Mouse (Mus musculus): Measurements from ENCODE around the gene Pfn1.

The Pfn1 gene

GRCm38 (mm10) chr11:70637764-70638163 lies 16.7 kb downstream of the Pfn1 start:
- DNase-seq (ENCODE audit: low read depth), result peak; percentile 21

- no peak for DNase-seq (ENCODE audit: low read depth)
Observed at GRCm38 (mm10) chr11:70635601-70636000, 18.8 kb downstream of the Pfn1 start.

GRCm38 (mm10) chr11:70630129-70630528 lies 24.3 kb downstream of the Pfn1 start:
- DNase-seq (ENCODE audit: low read depth), result peak; percentile 36

- DNase-seq (ENCODE audit: low read depth), result peak; percentile 86
Observed at GRCm38 (mm10) chr11:70629557-70629956, 24.9 kb downstream of the Pfn1 start.

GRCm38 (mm10) chr11:70628431-70628830 lies 26.0 kb downstream of the Pfn1 start:
- DNase-seq (ENCODE audit: low read depth), result no peak

- no peak for DNase-seq (ENCODE audit: low read depth)
Observed at GRCm38 (mm10) chr11:70626877-70627276, 27.6 kb downstream of the Pfn1 start.

GRCm38 (mm10) chr11:70625473-70625872 lies 29.0 kb downstream of the Pfn1 start:
- peak; percentile 68 for DNase-seq (ENCODE audit: low read depth)

- DNase-seq (ENCODE audit: low read depth), result peak; percentile 66
Observed at GRCm38 (mm10) chr11:70623053-70623742, 31.2 kb downstream of the Pfn1 start.

GRCm38 (mm10) chr11:70621972-70622814 lies 32.3 kb downstream of the Pfn1 start:
- DNase-seq (ENCODE audit: low read depth), result peak; percentile 91

- DNase-seq (ENCODE audit: low read depth), result no peak
Observed at GRCm38 (mm10) chr11:70619101-70619500, 35.3 kb downstream of the Pfn1 start, which contains the start of gene Chrne. Gene Chrne (minus strand): TSS chr11:70619216.

GRCm38 (mm10) chr11:70615516-70616093 lies 38.8 kb downstream of the Pfn1 start, which contains the start of gene 4930544D05Rik:
Gene 4930544D05Rik (plus strand): TSS chr11:70615848.
- DNase-seq (ENCODE audit: low read depth), result peak; percentile 25

- DNase-seq (ENCODE audit: low read depth), result peak; percentile 31
Observed at GRCm38 (mm10) chr11:70615074-70615473, 39.4 kb downstream of the Pfn1 start.

- no peak for DNase-seq (ENCODE audit: low read depth)
Observed at GRCm38 (mm10) chr11:70612505-70612904, 41.9 kb downstream of the Pfn1 start.

- DNase-seq (ENCODE audit: low read depth), result no peak
Observed at GRCm38 (mm10) chr11:70610752-70611151, 43.7 kb downstream of the Pfn1 start.

- no peak for DNase-seq (ENCODE audit: low read depth)
Observed at GRCm38 (mm10) chr11:70608381-70609066, 45.9 kb downstream of the Pfn1 start.

GRCm38 (mm10) chr11:70607611-70608010 lies 46.8 kb downstream of the Pfn1 start:
- DNase-seq (ENCODE audit: low read depth), result no peak

GRCm38 (mm10) chr11:70606717-70607116 lies 47.7 kb downstream of the Pfn1 start:
- DNase-seq (ENCODE audit: low read depth), result no peak

GRCm38 (mm10) chr11:70605024-70605566 lies 49.3 kb downstream of the Pfn1 start:
- peak; percentile 78 for DNase-seq (ENCODE audit: low read depth)
